ENCODE assay signal across 26 mouse cellular contexts in the genomic region with DNA sequence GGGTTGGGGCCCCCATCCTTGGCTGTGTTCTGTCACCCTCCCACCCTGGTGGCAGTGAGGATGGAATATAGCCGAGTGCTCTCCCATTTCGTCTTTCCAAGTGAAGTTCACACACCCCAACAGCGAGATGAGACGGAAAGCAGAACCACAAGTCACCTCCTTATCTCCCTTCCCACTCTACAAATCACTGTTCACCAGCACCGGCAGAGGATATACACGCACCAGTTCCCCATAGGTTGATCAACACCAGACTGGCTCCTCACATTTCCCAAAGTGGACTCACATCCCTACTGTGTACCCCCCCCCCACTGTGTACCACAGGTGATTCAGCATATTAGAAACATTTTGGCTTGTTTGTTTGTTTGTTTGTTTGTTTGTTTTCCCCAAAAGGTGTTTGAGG.
DNase-seq lines count a peak whose midpoint lies in the region; ATAC-seq and TF ChIP-seq lines count a peak whose summit lies in the region.
"Had no signal": no experiment of that assay in that cellular context is flagged by ENCODE, and none has a peak within 500 bp of the region (broad histone marks: within the 10 kb centered on the region; RNA-seq: fewer than 3 reads in every experiment).

No protein-coding gene starts in this region.

- no peak for DNase-seq in heart, adult 2 months
- no peak for DNase-seq in heart, adult 18-20 months
- DNase-seq in lung, embryonic 14.5 days = no peak
- DNase-seq in lung, postnatal 25 days (ENCODE audit: low spot score) = no peak
- DNase-seq: adrenal gland, adult 2 months; adrenal gland, postnatal 14 days; cerebellum, adult 11 months; cerebellum, adult 2 months; cerebellum, adult 9-11 months; cerebellum, postnatal 25 days; forebrain, postnatal 0 days; gastrocnemius, adult 2 months; gastrocnemius, postnatal 14 days; heart, adult 11 months; heart, postnatal 36 days; kidney, adult 18-20 months had no signal

- TF ChIP-seq CTCF in heart, adult 2 months (IDR thresholded peaks at IDR 0.05) = no peak
- TF ChIP-seq CTCF in lung, embryonic 14.5 days (IDR thresholded peaks at IDR 0.05; ENCODE audit: low read depth) = no peak

- H3K9me3 ChIP-seq in heart, embryonic 12.5 days (replicated peaks) = no peaks in the 10 kb centered on the region
- H3K9me3 ChIP-seq in heart, embryonic 15.5 days (replicated peaks) = no peaks in the 10 kb centered on the region
- H3K9me3 ChIP-seq in lung, embryonic 14.5 days (ENCODE audit: low read depth, low read length) = no peaks in the 10 kb centered on the region
- H3K9me3 ChIP-seq: embryonic facial prominence, embryonic 12.5 days; embryonic facial prominence, embryonic 15.5 days had no signal

- peaks cover 26% of the 10 kb centered on the region for H3K4me1 ChIP-seq in heart, embryonic 12.5 days (replicated peaks)
- peaks cover 1% of the 10 kb centered on the region for H3K4me1 ChIP-seq in heart, adult 2 months (ENCODE audit: control insufficient read depth, insufficient read depth, low read length)
- H3K4me1 ChIP-seq in heart, embryonic 15.5 days (replicated peaks) = peaks cover 20% of the 10 kb centered on the region
- H3K4me1 ChIP-seq in lung, embryonic 14.5 days (ENCODE audit: insufficient read depth) = no peaks in the 10 kb centered on the region
- H3K4me1 ChIP-seq: embryonic facial prominence, embryonic 15.5 days had no signal

- H3K4me3 ChIP-seq in heart, embryonic 12.5 days = no peak overlapping the region
- no peak overlapping the region for H3K4me3 ChIP-seq in heart, adult 2 months
- H3K4me3 ChIP-seq in heart, embryonic 15.5 days = no peak overlapping the region
- no peak overlapping the region for H3K4me3 ChIP-seq in lung, embryonic 14.5 days (ENCODE audit: low read depth, low read length)
- H3K4me3 ChIP-seq: embryonic facial prominence, embryonic 12.5 days; embryonic facial prominence, embryonic 15.5 days; gastrocnemius, adult 2 months had no signal

- H3K36me3 ChIP-seq in heart, embryonic 12.5 days = no peaks in the 10 kb centered on the region
- H3K36me3 ChIP-seq in heart, adult 2 months (ENCODE audit: control insufficient read depth, insufficient read depth, low read length) = no peaks in the 10 kb centered on the region
- H3K36me3 ChIP-seq in heart, embryonic 15.5 days = no peaks in the 10 kb centered on the region
- H3K36me3 ChIP-seq in lung, embryonic 14.5 days (ENCODE audit: insufficient read depth) = no peaks in the 10 kb centered on the region
- H3K36me3 ChIP-seq: embryonic facial prominence, embryonic 12.5 days; embryonic facial prominence, embryonic 15.5 days had no signal

- peak overlapping the region; percentile 24; the same call in 1 of the 2 replicates for H3K27ac ChIP-seq in heart, embryonic 12.5 days (ENCODE audit: poor library complexity, severe bottlenecking)
- no peak overlapping the region for H3K27ac ChIP-seq in heart, adult 2 months
- H3K27ac ChIP-seq in heart, embryonic 15.5 days = peak overlapping the region; percentile 12; the same call in 1 of the 2 replicates
- H3K27ac ChIP-seq in lung, embryonic 14.5 days (ENCODE audit: low read depth) = no peak overlapping the region
- H3K27ac ChIP-seq: embryonic facial prominence, embryonic 12.5 days; embryonic facial prominence, embryonic 15.5 days; gastrocnemius, adult 2 months; hindbrain, embryonic 14.5 days; hindbrain, postnatal 0 days had no signal

- no peak for TF ChIP-seq POLR2A in heart, adult 2 months (IDR thresholded peaks at IDR 0.05; ENCODE audit: insufficient read depth, low read depth, low read length)

- peak overlapping the region; percentile 18; the same call in 1 of the 2 replicates for H3K4me2 ChIP-seq in heart, embryonic 12.5 days
- no peak overlapping the region for H3K4me2 ChIP-seq in heart, embryonic 15.5 days
- H3K4me2 ChIP-seq in lung, embryonic 14.5 days = no peak overlapping the region
- H3K4me2 ChIP-seq: embryonic facial prominence, embryonic 12.5 days; embryonic facial prominence, embryonic 15.5 days; hindbrain, embryonic 14.5 days had no signal

- peak; percentile 70 for ATAC-seq in heart, embryonic 12.5 days (ENCODE audit: insufficient number of reproducible peaks, low FRiP score)
- ATAC-seq in heart, embryonic 15.5 days (replicated peaks; ENCODE audit: insufficient number of reproducible peaks, insufficient read depth, low FRiP score, low read depth) = peak; percentile 56; the same call in 1 of the 2 replicates
- ATAC-seq in lung, embryonic 14.5 days (ENCODE audit: insufficient read depth) = peak; percentile 31; the same call in 1 of the 2 replicates
- ATAC-seq: CD4-positive, CD25-positive, alpha-beta regulatory T cell, adult 4 months; forebrain, embryonic 14.5 days; forebrain, postnatal 0 days; hindbrain, postnatal 0 days; inflammation-experienced regulatory T-cells, adult 6 months; intestine, embryonic 16.5 days had no signal

- no peaks in the 10 kb centered on the region for H3K79me2 ChIP-seq in heart, adult 2 months (replicated peaks; ENCODE audit: control insufficient read depth, insufficient read depth, low read length)

- TF ChIP-seq EP300 in heart, adult 2 months (IDR thresholded peaks at IDR 0.05; ENCODE audit: insufficient read depth, low read depth, low read length) = no peak

- H3K9ac ChIP-seq in heart, embryonic 12.5 days = no peak overlapping the region
- no peak overlapping the region for H3K9ac ChIP-seq in heart, adult 2 months (ENCODE audit: low read depth, low read length)
- H3K9ac ChIP-seq in heart, embryonic 15.5 days = no peak overlapping the region
- H3K9ac ChIP-seq in lung, embryonic 14.5 days = no peak overlapping the region
- H3K9ac ChIP-seq: embryonic facial prominence, embryonic 12.5 days; embryonic facial prominence, embryonic 15.5 days; forebrain, postnatal 0 days; hindbrain, embryonic 14.5 days had no signal

- WGBS in heart, embryonic 12.5 days = 14% methylated on average over 6 of the region's 6 CpGs
- 50% methylated on average over 6 of the region's 6 CpGs for WGBS in heart, adult 2 months
- 25% methylated on average over 6 of the region's 6 CpGs for WGBS in heart, embryonic 15.5 days
- WGBS in lung, embryonic 14.5 days = 54% methylated on average over 6 of the region's 6 CpGs

- no peaks in the 10 kb centered on the region for H3K27me3 ChIP-seq in heart, embryonic 12.5 days (replicated peaks)
- H3K27me3 ChIP-seq in heart, adult 2 months (ENCODE audit: control insufficient read depth, insufficient read depth, low read length) = no peaks in the 10 kb centered on the region
- no peaks in the 10 kb centered on the region for H3K27me3 ChIP-seq in heart, embryonic 15.5 days
- H3K27me3 ChIP-seq in lung, embryonic 14.5 days (ENCODE audit: insufficient read depth, low read length) = no peaks in the 10 kb centered on the region
- H3K27me3 ChIP-seq: embryonic facial prominence, embryonic 12.5 days; embryonic facial prominence, embryonic 15.5 days had no signal

- intact Hi-C loops in heart, adult 2 months (cut with DNase I) = no loop called here

Comparison
In these comparisons a context has a peak if more than half of its experiments do, and no peak if none do; other contexts are left out.
1. H3K27ac ChIP-seq: peak in heart, embryonic 12.5 days (single experiment) and heart, embryonic 15.5 days (single experiment); none in heart, adult 2 months (single experiment) and lung, embryonic 14.5 days (single experiment).
2. Peak in every context shown above with its lines, with median percentiles within 50 percentile points of each other: ATAC-seq.